Mouse (Mus musculus): ENCODE measurements around the gene Casp12. TPM values are rescaled to one million over a fixed set of nuclear protein-coding genes. Genes with fewer than 3 reads are reported as not detected.

The Casp12 gene
- total RNA-seq, 4 experiments from 2014 or later: 1.8 to 2.9 (median 2.1) TPM

Other genes starting within 250 kb of the Casp12 start
- 1 to 10 TPM; 1.7 to 2.8 (median 2.3) TPM for gene Casp1, start 46.9 kb upstream of the Casp12 start, total RNA-seq (2022)
- gene Casp4, start 36.6 kb upstream of the Casp12 start, total RNA-seq (2022): 1 to 10 TPM; 1.4 to 2.5 (median 1.7) TPM